Mouse (Mus musculus) spleen, adult 18-20 months (tissue): ENCODE measurements around the gene Anp32a.

Source experiments
- DNase-seq, 2 experiments: peaks; one replicate each; pipeline ENCODE4 v3.0.0; 2022; ENCODE audit warnings: mixed read lengths in 2 of 2

Anp32a gene

DNA sequence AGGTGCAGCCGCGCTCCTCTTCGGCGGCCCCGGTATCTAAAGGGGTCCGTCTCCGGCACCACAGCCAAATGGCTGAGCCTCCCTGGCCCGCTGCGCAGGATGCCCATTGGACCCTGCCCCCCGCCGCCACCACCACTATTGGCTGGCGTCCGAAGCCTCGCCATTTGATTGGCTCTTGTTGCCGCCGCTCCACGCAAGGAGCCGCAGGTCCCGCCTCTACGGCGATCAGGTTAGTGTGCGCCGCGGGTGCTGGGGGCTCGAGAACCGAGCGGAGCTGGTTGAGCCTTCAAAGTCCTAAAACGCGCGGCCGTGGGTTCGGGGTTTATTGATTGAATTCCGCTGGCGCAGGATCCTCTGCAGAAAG, at the start of gene Anp32a:
Gene Anp32a, plus strand, starts transcription at position 171 of the 364 bp plus-strand sequence.
- DNase-seq, result peak; percentile 95 to 97

DNA sequence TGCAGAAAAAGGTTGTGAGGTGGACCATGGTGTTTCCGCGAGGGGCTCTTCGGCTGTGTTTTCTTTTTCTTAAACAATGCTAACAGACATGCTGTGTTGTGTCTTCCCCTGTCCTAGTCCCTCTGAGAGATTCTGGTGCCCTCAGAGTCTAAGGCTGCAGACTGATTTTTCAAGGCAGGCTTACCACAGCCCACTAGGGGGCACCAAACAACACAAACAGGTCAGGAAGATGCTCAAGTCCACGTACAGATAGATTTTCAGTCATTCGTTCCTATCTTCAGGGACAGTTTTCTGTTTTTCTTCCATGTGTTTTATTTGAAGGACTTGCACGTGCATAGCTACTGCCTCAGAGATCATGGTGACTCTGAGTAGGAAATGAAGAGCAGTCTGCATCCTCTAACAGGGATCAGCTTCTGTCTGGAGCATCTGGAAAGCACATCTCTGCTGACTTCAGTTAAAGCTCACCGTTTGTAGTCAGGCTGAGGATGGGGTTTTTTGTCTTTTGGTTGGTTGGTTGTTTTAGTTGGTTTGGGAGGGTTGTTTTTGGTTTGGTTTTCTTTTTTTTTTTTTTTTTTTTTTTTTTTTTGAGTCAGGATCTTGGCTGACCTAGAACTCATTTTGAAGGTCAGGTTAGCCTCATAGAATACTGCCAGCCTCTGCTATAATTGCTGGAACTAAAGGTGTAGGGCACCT, 45.9 kb upstream of the Anp32a start:
- DNase-seq, result peak; percentile 41 to 76

GRCm38 (mm10) chr9:62296891-62297290, 44.2 kb upstream of the Anp32a start:
- DNase-seq, result no peak

- no peak for DNase-seq
Observed at GRCm38 (mm10) chr9:62315556-62315955, 25.5 kb upstream of the Anp32a start.

GRCm38 (mm10) chr9:62318729-62319128, 22.4 kb upstream of the Anp32a start:
- no peak for DNase-seq

- no peak for DNase-seq
Observed at GRCm38 (mm10) chr9:62323816-62324215, 17.3 kb upstream of the Anp32a start.

DNA sequence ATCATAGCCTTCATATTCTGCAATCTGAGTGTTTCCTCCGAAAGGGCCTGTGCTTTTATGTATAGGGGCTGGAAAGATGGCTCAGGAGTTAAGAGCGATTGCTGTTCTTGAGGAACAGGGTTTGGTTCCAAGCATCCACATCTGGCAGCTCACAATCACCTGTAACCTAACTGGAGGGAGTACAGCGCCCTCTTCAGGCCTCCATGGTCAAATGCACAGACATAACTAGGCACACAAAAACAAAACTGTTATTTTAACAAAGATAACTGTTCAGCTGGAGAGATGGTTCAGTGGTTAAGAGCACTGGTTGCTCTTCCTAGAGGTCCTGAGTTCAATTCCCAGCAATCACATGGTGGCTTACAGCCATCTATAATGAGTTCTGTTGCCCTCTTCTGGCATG, 15.1 kb upstream of the Anp32a start:
- DNase-seq, result no peak

- no peak for DNase-seq
Observed at GRCm38 (mm10) chr9:62334298-62334825, 6.7 kb upstream of the Anp32a start.

GRCm38 (mm10) chr9:62335396-62335795, 5.7 kb upstream of the Anp32a start:
- no peak for DNase-seq

DNA sequence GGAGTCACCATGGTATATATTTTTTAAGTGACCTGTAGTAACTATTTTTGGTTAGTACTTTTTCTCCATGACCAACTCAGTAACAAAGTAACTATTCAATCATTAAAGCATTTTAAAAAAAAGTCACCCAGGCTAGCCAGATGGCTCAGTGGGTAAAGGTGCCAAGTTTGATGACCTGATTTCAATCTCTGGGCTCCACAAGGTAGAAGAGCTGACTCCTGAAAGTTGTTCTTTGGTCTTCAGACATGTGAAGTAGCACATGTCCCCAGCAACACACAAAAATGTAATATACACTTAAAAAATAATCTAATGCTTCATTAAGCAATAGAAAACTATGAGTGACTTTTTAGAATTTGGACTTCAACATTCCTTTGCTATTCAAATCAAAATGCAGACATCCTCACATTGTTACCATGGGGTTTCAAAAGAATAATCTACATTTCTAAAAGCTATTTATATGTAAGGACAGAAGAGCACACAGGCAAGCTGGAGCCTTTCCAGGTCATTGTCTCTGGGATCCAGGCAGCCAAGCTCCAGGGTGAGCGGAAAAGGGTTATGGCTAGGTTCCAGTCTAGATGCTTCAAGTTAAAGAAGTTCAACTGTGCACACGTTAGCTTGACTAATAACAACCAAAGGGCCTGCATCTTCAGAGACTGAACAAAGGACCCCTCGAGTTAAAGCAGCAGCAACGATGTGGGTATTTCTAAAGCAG, 3.0 kb upstream of the Anp32a start:
- DNase-seq, result no peak

DNA sequence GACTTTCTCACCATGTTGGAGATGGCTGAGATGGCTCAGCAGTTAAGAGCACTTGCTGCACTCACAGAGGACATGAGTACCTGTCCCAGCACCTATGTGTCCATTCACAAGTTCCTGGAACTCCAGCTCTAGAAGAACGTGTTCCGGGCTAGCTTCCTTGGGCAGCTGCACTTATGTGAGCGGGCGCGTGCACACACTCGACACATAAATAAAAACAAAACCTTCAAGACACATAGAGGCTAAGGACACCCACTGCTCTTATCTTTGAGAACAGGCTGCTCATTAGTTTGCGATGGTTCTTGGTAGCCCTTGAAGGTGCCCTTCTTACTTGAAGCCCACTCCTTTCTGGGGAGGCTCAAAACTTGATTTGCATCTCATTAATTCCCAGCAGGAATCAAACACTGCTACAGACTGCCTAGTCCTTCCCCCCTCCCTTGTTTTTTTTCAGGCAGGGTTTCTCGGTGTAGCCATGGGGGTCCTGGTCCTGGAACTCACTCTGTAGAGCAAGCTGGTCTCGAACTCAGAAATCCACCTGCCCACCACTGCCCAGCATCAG, 2.4 kb upstream of the Anp32a start:
- no peak for DNase-seq

DNA sequence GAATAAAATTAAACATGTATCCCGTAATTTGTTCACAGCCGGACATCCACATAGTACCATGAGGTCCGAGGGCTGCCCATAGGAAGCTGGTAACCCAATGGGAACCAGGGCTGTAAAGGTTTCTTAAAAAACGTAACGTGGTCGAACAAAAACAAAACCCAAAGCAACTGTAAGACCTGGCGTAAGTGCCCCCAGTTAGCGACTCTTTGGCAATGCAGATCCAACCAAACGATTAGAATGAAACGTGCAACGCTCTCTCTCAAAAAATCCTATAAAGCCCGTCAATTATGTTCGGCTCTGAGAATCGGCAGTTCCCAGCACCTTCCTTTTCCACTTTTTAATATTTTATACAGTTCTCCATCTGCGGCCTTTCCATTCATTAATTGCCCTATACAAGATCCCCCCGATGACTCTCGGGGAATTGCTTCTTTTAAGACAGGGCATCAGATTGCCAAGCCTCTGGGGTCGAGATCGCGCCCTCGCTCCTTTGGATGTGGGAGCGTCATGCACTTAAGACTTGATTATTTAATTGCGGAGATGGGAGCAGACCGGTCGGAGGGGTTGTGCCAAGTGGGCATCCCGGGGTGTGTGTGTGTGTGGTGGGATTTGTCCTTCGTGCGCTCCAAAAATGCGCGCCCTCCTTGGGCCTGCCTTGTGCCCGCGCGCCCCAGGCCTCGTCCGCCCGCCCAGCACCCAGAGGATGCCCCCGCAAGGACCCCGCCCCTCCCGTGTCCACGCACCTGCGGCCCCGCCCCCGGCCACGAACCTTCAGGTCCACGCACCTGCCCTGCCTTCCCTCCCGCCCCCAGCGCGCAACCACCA, 581 bp upstream of the Anp32a start:
- no peak for DNase-seq

GRCm38 (mm10) chr9:62341701-62342440, 778 bp downstream of the Anp32a start:
- peak; percentile 39 to 54 for DNase-seq

- peak in 1 of 2 experiments; percentile 62 for DNase-seq
Observed at GRCm38 (mm10) chr9:62342441-62343191, 1.5 kb downstream of the Anp32a start.

DNA sequence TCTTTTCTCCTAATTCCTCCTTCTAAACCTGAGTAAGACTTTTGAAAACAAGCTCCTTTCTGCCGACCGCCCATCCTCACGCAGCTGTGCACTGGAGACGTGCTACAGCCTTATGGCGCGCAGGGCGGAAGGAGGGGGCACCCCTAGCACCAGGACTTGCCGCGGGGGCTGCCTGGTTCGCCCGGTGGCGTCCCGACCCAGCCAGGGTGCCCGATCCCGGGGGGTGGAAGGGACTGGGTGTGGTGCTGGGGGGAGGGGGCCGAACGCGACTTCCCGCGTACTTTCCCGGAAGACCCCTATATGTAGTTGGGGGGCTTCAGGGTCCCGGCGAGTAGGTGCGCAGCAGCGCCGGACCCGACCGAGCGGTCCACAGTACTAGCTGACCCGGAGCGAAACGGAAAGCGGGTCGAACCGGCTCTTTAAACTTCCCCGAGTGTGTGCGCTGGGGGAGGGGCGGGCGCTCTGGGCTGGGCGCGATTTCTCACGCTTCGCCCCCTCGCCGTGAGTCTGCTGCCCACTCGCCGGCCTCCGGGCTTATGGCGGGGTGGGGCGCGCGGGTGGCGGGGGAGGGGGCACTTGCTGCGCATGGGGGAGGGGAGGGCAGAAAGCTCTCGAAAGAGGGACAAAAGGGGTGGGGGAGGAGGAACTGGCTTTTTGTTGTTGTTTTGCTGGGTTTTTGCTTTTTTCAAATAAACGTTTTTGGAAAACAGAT, 2.3 kb downstream of the Anp32a start:
- DNase-seq, result peak; percentile 70 to 80

GRCm38 (mm10) chr9:62343904-62344491, 2.9 kb downstream of the Anp32a start:
- DNase-seq, result peak; percentile 63 to 77

DNA sequence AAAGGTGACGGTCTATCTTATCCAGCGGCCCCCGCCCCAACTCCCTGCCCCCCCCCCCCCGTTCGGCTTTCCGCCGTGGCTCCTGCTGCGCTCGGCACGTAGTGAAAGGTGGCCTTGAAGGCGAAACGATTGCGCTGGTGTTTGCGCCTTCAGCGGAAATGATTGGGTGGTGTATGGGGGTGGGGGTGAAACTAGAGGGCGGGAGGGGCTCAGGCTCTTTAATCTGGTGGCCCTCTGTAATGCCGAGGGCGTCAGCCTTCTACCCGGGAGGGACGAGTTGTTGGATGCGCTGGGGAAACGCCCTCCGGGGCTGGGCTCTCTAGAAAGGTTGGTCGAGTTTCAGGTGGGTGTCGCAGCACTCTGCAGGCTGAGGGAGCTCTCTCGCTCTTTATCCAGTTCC, 3.5 kb downstream of the Anp32a start:
- DNase-seq, result peak; percentile 62 to 70

DNA sequence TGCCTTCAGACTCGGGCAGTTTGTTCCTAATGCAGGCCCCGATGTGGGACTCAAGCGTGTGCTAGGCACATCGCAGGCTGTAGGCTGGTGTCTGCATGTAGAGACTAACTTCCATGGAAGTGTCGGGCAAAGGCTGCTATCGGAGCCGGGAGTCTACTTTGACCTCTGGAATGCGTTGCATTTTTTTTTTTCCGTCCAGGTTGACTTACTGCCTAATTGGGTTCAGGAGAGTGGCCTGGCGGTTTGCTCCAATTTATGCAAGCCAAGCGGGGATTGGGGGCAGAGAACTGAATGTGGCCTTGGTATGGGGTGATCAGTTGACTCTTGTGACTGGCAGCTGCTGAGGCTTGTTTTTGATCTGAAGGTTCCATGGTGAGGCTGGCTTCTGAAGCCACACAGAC, 4.0 kb downstream of the Anp32a start:
- no peak for DNase-seq

- no peak for DNase-seq
Observed at GRCm38 (mm10) chr9:62345633-62346387, 4.7 kb downstream of the Anp32a start.

- peak in 1 of 2 experiments; percentile 4 for DNase-seq
Observed at GRCm38 (mm10) chr9:62346388-62346679, 5.2 kb downstream of the Anp32a start.
